Mouse (Mus musculus) neural tube, embryonic 12.5 days (tissue): ENCODE results near the gene 3110021N24Rik. TPM values are rescaled to one million over a fixed set of nuclear protein-coding genes. Genes with fewer than 3 reads are reported as not detected.
A peak's percentile ranks its signal among the peaks of the same experiment; 100 is the strongest.

Source experiments
- ATAC-seq: fragments of 200-750 bp; cut with Nextera tagmentation; 2 replicates; pipeline ENCODE4 v1.8.0; 2017; ENCODE audit warnings: low read depth, mild to moderate bottlenecking, moderate TSS enrichment, moderate library complexity; ENCODE audit not compliant: low FRiP score
- H3K27ac ChIP-seq: fragments of 300-500 bp; sonication (generic); 2 replicates; pipeline ENCODE4 v1.5.1; 2016
- H3K27me3 ChIP-seq: fragments of 300-500 bp; sonication (generic); replicated peaks from 2 replicates; pipeline ENCODE4 v1.6.1; 2016; ENCODE audit warnings: mild to moderate bottlenecking
- H3K36me3 ChIP-seq: fragments of 300-500 bp; sonication (generic); 2 replicates; pipeline ENCODE4 v1.6.1; 2016; ENCODE audit warnings: mild to moderate bottlenecking
- H3K4me1 ChIP-seq: fragments of 300-500 bp; sonication (generic); 2 replicates; pipeline ENCODE4 v1.6.1; 2016
- H3K4me2 ChIP-seq: fragments of 300-500 bp; sonication (generic); replicated peaks from 2 replicates; pipeline ENCODE4 v1.6.1; 2016; ENCODE audit warnings: mild to moderate bottlenecking
- H3K4me3 ChIP-seq: fragments of 300-500 bp; sonication (generic); 2 replicates; pipeline ENCODE4 v1.5.1; 2016
- H3K9ac ChIP-seq: fragments of 300-500 bp; sonication (generic); 2 replicates; pipeline ENCODE4 v1.6.1; 2016; ENCODE audit warnings: mild to moderate bottlenecking
- H3K9me3 ChIP-seq: fragments of 300-500 bp; sonication (generic); 2 replicates; pipeline ENCODE4 v1.6.1; 2016; ENCODE audit warnings: mild to moderate bottlenecking
- WGBS: fragments of 180-500 bp; shearing (Covaris S2); methylation state at CpG from one replicate; pipeline ENCODE4 v1.1.7; 2016; 5-methylcytosine and 5-hydroxymethylcytosine counted together
- polyA plus RNA-seq: library from polyadenylated mRNA; unstranded; fragments of >200 nt; fragmentation: Nextera tagmentation; extraction: Ambion mirVana; gene quantifications from 2 replicates; pipeline ENCODE4 v1.2.1, GENCODE M21; 2016

3110021N24Rik gene
- polyA plus RNA-seq, 1 experiment from 2014 or later = 1.8 TPM

DNA sequence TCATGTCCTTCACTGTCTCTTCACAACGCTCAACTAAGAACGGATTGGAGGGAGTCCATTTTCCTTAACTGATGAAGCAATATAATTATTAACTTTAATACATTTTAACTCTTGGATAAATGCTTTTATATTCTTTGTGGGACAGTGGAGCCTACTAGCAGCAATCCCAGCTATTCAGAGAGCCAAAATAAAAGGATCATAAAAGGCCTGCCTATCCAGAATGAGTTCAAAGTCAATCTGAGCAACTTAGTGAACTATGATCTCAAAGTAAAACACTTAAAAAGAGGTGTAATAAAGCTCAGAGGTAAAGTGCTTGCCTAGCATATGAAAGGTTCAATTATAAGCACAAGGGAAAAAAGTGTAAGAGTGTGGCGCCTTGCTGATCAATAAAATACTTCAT lies 40.1 kb downstream of the 3110021N24Rik start:
- no peak overlapping the region for H3K9ac ChIP-seq
- no peaks in the 10 kb centered on the region for H3K4me1 ChIP-seq
- no peaks in the 10 kb centered on the region for H3K27me3 ChIP-seq
- no peak overlapping the region for H3K27ac ChIP-seq
- no peak overlapping the region for H3K4me3 ChIP-seq
- WGBS = 97% methylated on average over 3 of the region's 3 CpGs
- H3K36me3 ChIP-seq = no peaks in the 10 kb centered on the region
- no peaks in the 10 kb centered on the region for H3K9me3 ChIP-seq
- no peak for ATAC-seq
- H3K4me2 ChIP-seq = no peak overlapping the region

GRCm38 (mm10) chr4:108768527-108768926 lies 49.1 kb downstream of the 3110021N24Rik start:
- Histone ChIP-seq H3K4me2 (no peak overlapping the region), H3K36me3 (no peaks in the 10 kb centered on the region), H3K9me3 (no peaks in the 10 kb centered on the region), H3K27ac (no peak overlapping the region), H3K4me1 (no peaks in the 10 kb centered on the region), H3K9ac (no peak overlapping the region), H3K4me3 (no peak overlapping the region), H3K27me3 (no peaks in the 10 kb centered on the region)
- ATAC-seq = no peak

DNA sequence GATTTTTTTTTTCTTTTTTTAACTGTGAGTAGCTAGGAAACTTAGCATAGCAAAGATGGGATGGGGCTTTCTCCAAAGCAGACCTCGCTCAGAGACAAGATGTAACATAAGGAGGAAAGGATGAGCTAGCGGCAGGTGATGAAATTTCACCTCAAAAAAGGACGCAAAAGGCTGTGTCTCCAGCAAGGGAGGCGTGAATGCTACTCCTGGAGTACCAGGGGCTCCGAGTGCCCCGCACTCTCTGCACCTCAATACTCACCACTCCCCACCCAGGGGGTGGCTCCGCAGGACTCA lies 60.3 kb downstream of the 3110021N24Rik start:
- no peaks in the 10 kb centered on the region for H3K27me3 ChIP-seq
- ATAC-seq = peak; percentile 73; the same call in 1 of the 2 replicates
- peak overlapping the region; percentile 89 for H3K4me3 ChIP-seq
- under 1% methylated on average over 7 of the region's 7 CpGs for WGBS
- H3K36me3 ChIP-seq = no peaks in the 10 kb centered on the region
- peak overlapping the region; percentile 98 for H3K9ac ChIP-seq
- peak overlapping the region; percentile 70 for H3K4me2 ChIP-seq
- H3K9me3 ChIP-seq = no peaks in the 10 kb centered on the region
- peak overlapping the region; percentile 83 for H3K27ac ChIP-seq
- no peaks in the 10 kb centered on the region for H3K4me1 ChIP-seq

GRCm38 (mm10) chr4:108780057-108780863 lies 60.8 kb downstream of the 3110021N24Rik start, which contains the start of gene Zfyve9:
Zfyve9 (minus strand) TSS chr4:108780798.
- no peaks in the 10 kb centered on the region for H3K4me1 ChIP-seq
- H3K36me3 ChIP-seq = no peaks in the 10 kb centered on the region
- no peaks in the 10 kb centered on the region for H3K27me3 ChIP-seq
- H3K9ac ChIP-seq = peak within 1 kb of the TSS; percentile 98
- H3K4me3 ChIP-seq = peak within 1 kb of the TSS; percentile 89
- under 1% methylated on average over 103 of the region's 111 CpGs for WGBS
- H3K27ac ChIP-seq = peak within 1 kb of the TSS; percentile 83
- peak within 1 kb of the TSS; percentile 70 for H3K4me2 ChIP-seq
- peak; percentile 87 for ATAC-seq
- no peaks in the 10 kb centered on the region for H3K9me3 ChIP-seq

DNA sequence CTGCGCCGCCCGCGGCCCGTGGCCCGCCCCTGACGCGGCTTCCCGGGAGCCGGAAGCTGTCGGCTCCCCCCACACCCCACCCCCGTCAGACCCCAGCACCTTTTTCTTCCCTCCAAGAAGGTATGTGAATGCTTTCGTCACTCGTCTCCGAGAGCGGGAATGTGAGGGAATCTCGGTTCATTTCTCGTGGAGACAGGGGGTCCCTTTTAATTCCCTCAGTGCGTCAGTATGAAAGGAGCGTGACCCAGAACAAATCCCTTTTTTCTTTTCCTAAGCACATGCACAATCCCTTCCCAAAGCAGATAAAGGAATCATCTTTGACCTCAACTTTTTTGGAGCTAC lies 61.4 kb downstream of the 3110021N24Rik start:
- Histone ChIP-seq H3K9me3 (no peaks in the 10 kb centered on the region), H3K4me3 (peak overlapping the region; percentile 89), H3K27me3 (no peaks in the 10 kb centered on the region), H3K36me3 (no peaks in the 10 kb centered on the region), H3K4me2 (peak overlapping the region; percentile 70), H3K9ac (peak overlapping the region; percentile 98), H3K27ac (peak overlapping the region; percentile 83), H3K4me1 (no peaks in the 10 kb centered on the region)
- under 1% methylated on average over 19 of the region's 20 CpGs for WGBS
- ATAC-seq = no peak; the same call in 1 of the 2 replicates

DNA sequence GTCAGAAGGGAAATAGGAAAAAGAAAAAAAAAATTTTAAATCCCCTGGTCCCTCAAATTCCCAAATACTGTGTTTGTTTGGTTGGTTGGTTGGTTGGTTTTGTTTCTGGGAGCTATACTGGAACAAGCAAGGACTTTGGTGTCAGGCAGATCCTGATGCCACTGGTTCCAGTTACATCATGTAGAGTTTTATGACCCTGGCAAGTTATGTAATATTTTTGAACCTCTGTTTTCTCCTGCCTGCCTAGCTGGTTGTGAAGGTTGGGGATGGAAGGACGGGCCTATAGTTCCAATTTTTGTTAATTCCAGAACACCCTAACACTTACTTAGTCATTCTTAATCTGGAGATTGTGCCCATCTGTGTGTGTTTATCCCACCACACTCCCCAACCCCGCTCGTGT lies 62.1 kb downstream of the 3110021N24Rik start:
- H3K27me3 ChIP-seq = no peaks in the 10 kb centered on the region
- H3K4me1 ChIP-seq = no peaks in the 10 kb centered on the region
- no peak overlapping the region for H3K4me3 ChIP-seq
- H3K4me2 ChIP-seq = peak overlapping the region; percentile 70
- H3K36me3 ChIP-seq = no peaks in the 10 kb centered on the region
- 67% methylated on average over 3 of the region's 3 CpGs for WGBS
- no peak overlapping the region for H3K9ac ChIP-seq
- H3K27ac ChIP-seq = no peak overlapping the region
- no peaks in the 10 kb centered on the region for H3K9me3 ChIP-seq
- ATAC-seq = no peak

GRCm38 (mm10) chr4:108782421-108783085 lies 63.1 kb downstream of the 3110021N24Rik start:
- H3K9ac ChIP-seq = no peak overlapping the region
- no peak overlapping the region for H3K4me3 ChIP-seq
- H3K4me2 ChIP-seq = no peak overlapping the region
- no peaks in the 10 kb centered on the region for H3K36me3 ChIP-seq
- H3K27ac ChIP-seq = no peak overlapping the region
- H3K9me3 ChIP-seq = no peaks in the 10 kb centered on the region
- WGBS = 44% methylated on average over 8 of the region's 8 CpGs
- no peaks in the 10 kb centered on the region for H3K4me1 ChIP-seq
- ATAC-seq = no peak
- H3K27me3 ChIP-seq = no peaks in the 10 kb centered on the region

DNA sequence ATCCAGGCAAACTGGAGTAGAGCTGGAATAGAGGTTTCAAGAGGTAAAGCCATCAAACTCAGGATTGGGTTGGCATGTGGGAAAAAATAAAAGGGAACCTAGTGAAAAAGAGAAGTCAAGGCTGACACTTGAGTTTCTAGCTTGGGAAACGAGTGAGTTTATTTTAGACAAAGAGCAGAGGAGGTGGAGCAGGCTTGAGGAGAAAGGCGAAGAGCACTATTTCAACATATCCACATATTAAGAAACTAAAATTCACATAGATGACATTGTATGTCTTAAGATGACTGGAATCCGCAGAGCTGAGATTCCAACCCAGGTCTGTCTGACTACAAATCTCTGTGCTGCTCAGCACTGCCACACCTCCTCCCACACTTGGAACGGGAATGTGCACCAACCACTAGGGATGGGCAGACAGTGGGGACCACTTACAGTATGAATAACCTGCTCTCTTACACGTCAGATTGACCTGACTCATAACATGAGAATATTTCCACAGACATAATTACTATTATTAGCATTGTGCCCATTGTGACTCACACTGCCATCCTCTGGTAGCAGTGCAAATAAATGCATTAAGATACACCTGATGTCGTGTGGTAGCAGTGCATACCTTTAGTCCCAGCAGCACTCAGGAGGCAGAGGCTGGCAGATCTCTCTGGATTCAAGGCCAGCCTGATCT lies 69.9 kb downstream of the 3110021N24Rik start:
- no peaks in the 10 kb centered on the region for H3K4me1 ChIP-seq
- H3K4me2 ChIP-seq = no peak overlapping the region
- no peaks in the 10 kb centered on the region for H3K9me3 ChIP-seq
- WGBS = 88% methylated on average over 6 of the region's 6 CpGs
- ATAC-seq = no peak
- H3K27ac ChIP-seq = no peak overlapping the region
- no peak overlapping the region for H3K9ac ChIP-seq
- H3K4me3 ChIP-seq = no peak overlapping the region
- no peaks in the 10 kb centered on the region for H3K27me3 ChIP-seq
- no peaks in the 10 kb centered on the region for H3K36me3 ChIP-seq

GRCm38 (mm10) chr4:108790507-108790906 lies 71.1 kb downstream of the 3110021N24Rik start:
- Histone ChIP-seq H3K9me3 (no peaks in the 10 kb centered on the region), H3K36me3 (no peaks in the 10 kb centered on the region), H3K27ac (no peak overlapping the region), H3K4me1 (no peaks in the 10 kb centered on the region), H3K4me2 (no peak overlapping the region), H3K9ac (no peak overlapping the region), H3K27me3 (no peaks in the 10 kb centered on the region), H3K4me3 (no peak overlapping the region)
- 76% methylated on average over 1 of the region's 1 CpGs for WGBS
- no peak for ATAC-seq

- Histone ChIP-seq H3K9ac (no peak overlapping the region), H3K4me2 (no peak overlapping the region), H3K9me3 (no peaks in the 10 kb centered on the region), H3K36me3 (no peaks in the 10 kb centered on the region), H3K27ac (no peak overlapping the region), H3K27me3 (no peaks in the 10 kb centered on the region), H3K4me1 (no peaks in the 10 kb centered on the region), H3K4me3 (no peak overlapping the region)
- no peak for ATAC-seq
- 81% methylated on average over 1 of the region's 1 CpGs for WGBS
Observed at GRCm38 (mm10) chr4:108793941-108794340, 74.5 kb downstream of the 3110021N24Rik start.

DNA sequence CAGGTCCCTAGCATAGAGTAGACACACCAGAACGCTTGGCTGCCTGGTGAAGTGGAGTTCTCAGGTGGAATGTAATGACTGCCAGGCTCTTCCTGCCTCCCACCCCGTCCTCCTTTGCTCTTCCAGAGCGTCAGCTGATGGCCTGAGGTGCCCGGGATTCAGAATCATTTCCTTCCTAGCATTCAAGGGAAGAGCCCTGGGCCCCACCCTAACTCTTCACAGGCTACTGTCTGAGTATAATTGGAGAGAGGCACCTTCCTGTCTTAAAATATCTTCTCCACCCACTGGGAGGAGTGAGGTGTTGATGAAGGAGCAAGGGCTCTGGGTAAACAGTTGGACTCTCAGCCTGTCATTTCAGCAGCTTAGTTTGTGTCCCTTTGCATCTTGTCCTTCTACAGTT lies 77.3 kb downstream of the 3110021N24Rik start:
- Histone ChIP-seq H3K4me2 (no peak overlapping the region), H3K4me3 (no peak overlapping the region), H3K27me3 (no peaks in the 10 kb centered on the region), H3K27ac (no peak overlapping the region), H3K36me3 (no peaks in the 10 kb centered on the region), H3K9ac (no peak overlapping the region), H3K4me1 (no peaks in the 10 kb centered on the region), H3K9me3 (no peaks in the 10 kb centered on the region)
- WGBS = 51% methylated on average over 4 of the region's 4 CpGs
- ATAC-seq = no peak

DNA sequence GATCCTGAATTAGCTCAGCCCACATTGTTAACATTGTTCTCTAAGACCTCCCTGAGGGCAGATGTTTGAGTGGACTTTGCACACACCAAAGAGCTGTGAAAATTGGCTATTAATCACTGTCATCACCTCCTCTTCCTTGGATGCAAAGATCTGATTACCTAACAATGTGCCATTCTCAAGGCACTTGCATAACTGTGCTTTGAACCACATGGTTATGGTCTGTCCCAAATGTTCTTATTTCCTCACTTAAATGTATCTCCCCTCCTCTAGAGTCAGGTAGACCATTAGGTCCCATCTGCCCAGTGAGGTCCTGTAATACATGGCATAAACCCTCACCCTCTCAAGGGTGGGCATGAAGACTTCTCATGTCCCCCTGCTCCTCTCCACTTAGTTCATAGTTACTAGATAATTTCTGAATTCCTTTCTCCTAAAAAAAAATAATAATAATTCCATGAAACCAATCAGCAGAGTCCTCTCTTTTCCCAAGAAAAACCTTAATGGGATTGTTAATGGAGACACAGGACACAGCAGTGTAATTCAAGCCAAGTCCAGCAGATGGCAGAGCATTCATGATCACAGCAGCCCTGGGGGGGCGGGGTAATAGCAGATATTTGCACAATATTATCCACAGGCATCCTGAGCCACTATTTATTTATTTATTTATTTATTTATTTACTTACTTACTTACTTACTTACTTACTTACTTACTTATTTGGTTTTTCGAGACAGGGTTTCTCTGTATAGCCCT lies 78.8 kb downstream of the 3110021N24Rik start:
- Histone ChIP-seq H3K4me3 (no peak overlapping the region), H3K27ac (no peak overlapping the region), H3K9ac (no peak overlapping the region), H3K4me1 (no peaks in the 10 kb centered on the region), H3K4me2 (no peak overlapping the region), H3K9me3 (no peaks in the 10 kb centered on the region), H3K36me3 (no peaks in the 10 kb centered on the region), H3K27me3 (no peaks in the 10 kb centered on the region)
- no peak for ATAC-seq
- 57% methylated on average over 2 of the region's 2 CpGs for WGBS
